Mouse (Mus musculus) heart, embryonic 11.5 days (tissue): Measurements from ENCODE around the gene Cfh. TPM values are rescaled to one million over a fixed set of nuclear protein-coding genes. Genes with fewer than 3 reads are reported as not detected.

Experiments
- ATAC-seq: fragments of 200-750 bp; cut with Nextera tagmentation; replicated peaks from 2 replicates; pipeline ENCODE4 v1.8.0; 2017; ENCODE audit warnings: moderate library complexity; ENCODE audit not compliant: insufficient number of reproducible peaks, low FRiP score, low TSS enrichment
- H3K27ac ChIP-seq: fragments of 300-500 bp; sonication (generic); 2 replicates; pipeline ENCODE4 v1.5.1; 2014; ENCODE audit warnings: mild to moderate bottlenecking, low read depth, low read length
- H3K27me3 ChIP-seq: fragments of 300-500 bp; sonication (generic); 2 replicates; pipeline ENCODE4 v1.6.1; 2014; ENCODE audit warnings: mild to moderate bottlenecking, low read length, mixed read lengths; ENCODE audit not compliant: control insufficient read depth, insufficient read depth
- H3K36me3 ChIP-seq: fragments of 300-500 bp; sonication (generic); 2 replicates; pipeline ENCODE4 v1.6.1; 2014; ENCODE audit warnings: mild to moderate bottlenecking, low read length, moderate library complexity, mixed read lengths; ENCODE audit not compliant: control insufficient read depth, insufficient read depth
- H3K4me1 ChIP-seq: fragments of 300-500 bp; sonication (generic); 2 replicates; pipeline ENCODE4 v1.6.1; 2014; ENCODE audit warnings: low read length; ENCODE audit not compliant: control insufficient read depth, insufficient read depth
- H3K4me2 ChIP-seq: fragments of 300-500 bp; sonication (generic); 2 replicates; pipeline ENCODE4 v1.6.1; 2014; ENCODE audit warnings: mild to moderate bottlenecking, moderate library complexity
- H3K4me3 ChIP-seq: fragments of 300-500 bp; sonication (generic); 2 replicates; pipeline ENCODE4 v1.5.1; 2014; ENCODE audit warnings: low read depth, low read length
- H3K9ac ChIP-seq: fragments of 300-500 bp; sonication (generic); 2 replicates; pipeline ENCODE4 v1.6.1; 2014; ENCODE audit warnings: mild to moderate bottlenecking, low read depth, low read length, moderate library complexity
- H3K9me3 ChIP-seq: fragments of 300-500 bp; sonication (generic); replicated peaks from 2 replicates; pipeline ENCODE4 v1.6.1; 2016; ENCODE audit warnings: low read length; ENCODE audit not compliant: control insufficient read depth
- WGBS: fragments of 180-500 bp; shearing (Covaris S2); extraction: QIAGEN DNeasy Blood & Tissue Kit; methylation state at CpG from one replicate; pipeline ENCODE4 v1.1.7; 2014; ENCODE audit not compliant: insufficient replicate concordance; 5-methylcytosine and 5-hydroxymethylcytosine counted together
- polyA plus RNA-seq: library from polyadenylated mRNA; unstranded; fragments of >200 nt; fragmentation: Nextera tagmentation; extraction: Ambion mirVana; gene quantifications from 2 replicates; pipeline ENCODE4 v1.2.1, GENCODE M21; 2014

Gene Cfh
- polyA plus RNA-seq, 1 experiment from 2014 or later, result 12.3 TPM

GRCm38 (mm10) chr1:140158970-140159369, 24.6 kb downstream of the Cfh start:
- no peak overlapping the region for H3K4me3 ChIP-seq

DNA sequence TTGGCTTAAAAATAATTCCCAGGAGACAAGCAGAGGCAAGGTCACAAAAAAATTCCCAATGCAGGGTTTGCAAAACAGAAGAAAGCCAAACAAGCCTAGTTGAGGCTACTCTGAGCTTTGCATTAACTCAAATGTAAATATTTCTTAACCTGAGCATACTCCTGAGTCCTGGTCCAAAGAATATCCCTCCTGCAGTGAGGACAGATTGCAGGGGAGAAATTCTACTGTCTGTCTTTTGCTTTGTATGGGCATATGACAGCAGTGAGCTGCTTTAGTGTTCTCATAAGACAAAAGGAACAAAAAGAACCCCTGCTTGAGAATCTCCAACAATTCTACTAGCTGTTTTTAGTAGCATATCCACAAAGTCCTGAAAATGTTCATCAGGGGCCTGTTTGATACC, 114.1 kb downstream of the Cfh start:
- H3K9me3 ChIP-seq, result no peaks in the 10 kb centered on the region
- no peaks in the 10 kb centered on the region for H3K27me3 ChIP-seq
- no peak overlapping the region for H3K4me3 ChIP-seq
- H3K27ac ChIP-seq, result no peak overlapping the region
- no peak overlapping the region for H3K9ac ChIP-seq
- H3K4me2 ChIP-seq, result no peak overlapping the region
- no peaks in the 10 kb centered on the region for H3K4me1 ChIP-seq
- ATAC-seq, result no peak
- no peaks in the 10 kb centered on the region for H3K36me3 ChIP-seq

More at GRCm38 (mm10) chr1:140158970-140159369, 24.6 kb downstream of the Cfh start:
- WGBS, result 94% methylated on average over 2 of the region's 3 CpGs
- no peaks in the 10 kb centered on the region for H3K27me3 ChIP-seq
- H3K27ac ChIP-seq, result no peak overlapping the region
- no peaks in the 10 kb centered on the region for H3K9me3 ChIP-seq
- H3K36me3 ChIP-seq, result no peaks in the 10 kb centered on the region
- no peaks in the 10 kb centered on the region for H3K4me1 ChIP-seq
- no peak overlapping the region for H3K9ac ChIP-seq
- ATAC-seq, result no peak
- H3K4me2 ChIP-seq, result no peak overlapping the region

Other genes with a start within 250 kb of the Cfh start
- gene Kcnt2, start 62.4 kb upstream of the Cfh start, polyA plus RNA-seq, result 1.4 and 1.5 TPM in 2 replicates